Mouse (Mus musculus) right cerebral cortex, postnatal 14 days (tissue): ENCODE data around the gene Ptges2.

Source experiments
- DNase-seq: peaks from one replicate; pipeline ENCODE4 v3.0.0; 2022

The Ptges2 gene

DNA sequence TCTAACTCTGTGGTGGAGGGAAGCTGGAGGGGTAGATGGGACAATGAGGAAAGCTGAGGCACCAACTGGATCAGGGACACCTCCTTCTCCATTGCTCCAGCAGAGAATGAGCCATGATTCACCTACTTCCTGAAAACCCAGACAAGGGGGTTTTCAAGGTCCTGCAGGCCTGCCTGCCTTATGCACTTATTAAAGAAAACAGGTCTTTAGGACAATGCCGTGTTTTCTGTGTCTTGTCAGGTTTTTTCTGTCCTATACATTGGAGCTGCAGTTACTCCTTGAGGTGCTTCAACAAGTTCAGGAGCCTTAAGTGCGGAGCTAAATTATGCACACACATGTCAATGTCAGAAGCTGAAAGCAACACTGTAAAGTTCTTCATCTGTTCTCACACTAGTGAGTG lies 45.9 kb downstream of the Ptges2 start:
- DNase-seq: no peak

DNA sequence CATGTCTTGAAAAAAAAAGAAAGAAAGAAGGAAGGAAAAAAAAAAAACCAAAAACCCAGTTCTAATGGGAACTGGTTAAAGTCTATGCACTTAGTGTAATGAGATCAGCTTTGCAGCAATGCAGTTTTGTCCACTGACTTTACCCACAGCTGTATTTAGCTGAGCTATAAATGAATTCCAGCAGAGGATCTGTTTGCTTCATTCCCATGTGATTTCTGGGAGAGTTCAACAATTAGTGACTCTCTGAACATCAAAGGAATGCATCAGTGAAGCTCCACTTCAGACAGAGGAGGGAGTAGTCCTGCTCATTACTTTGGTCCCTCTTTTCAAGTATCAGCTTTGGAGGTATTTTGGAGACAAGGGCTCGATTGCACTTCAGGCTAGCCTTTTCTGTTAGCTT lies 49.8 kb downstream of the Ptges2 start:
- DNase-seq: no peak

DNA sequence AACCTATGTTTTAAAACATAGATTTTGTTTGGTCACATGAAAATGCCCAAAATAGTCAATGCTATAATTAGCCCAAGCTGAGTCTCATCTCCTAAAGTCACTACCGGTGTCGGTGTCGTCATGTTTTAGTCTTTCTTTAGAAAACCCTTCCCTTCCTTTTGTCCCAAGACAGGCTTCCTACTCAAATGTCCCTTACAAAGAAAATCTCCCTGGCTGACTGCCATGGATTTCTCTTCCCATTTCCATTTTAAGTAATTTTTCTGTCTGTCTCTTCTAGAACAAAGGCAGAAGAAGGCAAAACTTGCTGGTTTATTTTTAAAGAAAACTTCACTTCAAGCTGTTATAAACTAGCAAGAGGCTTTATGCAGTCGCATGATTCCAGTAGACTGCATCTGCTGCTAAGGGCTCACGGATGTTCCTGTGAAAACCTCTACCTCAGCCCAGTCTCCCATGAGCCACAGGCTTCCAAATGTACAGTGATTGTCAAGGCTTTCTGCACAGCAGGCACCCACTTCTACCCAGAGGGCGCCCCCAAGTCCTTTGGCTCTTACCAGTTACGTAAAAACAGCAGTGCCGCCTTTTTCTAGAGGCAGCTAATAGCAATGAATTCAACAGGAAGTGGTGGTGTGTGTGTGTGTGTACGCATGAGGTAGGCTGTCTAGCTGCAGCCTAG lies 51.7 kb downstream of the Ptges2 start:
- no peak for DNase-seq

DNA sequence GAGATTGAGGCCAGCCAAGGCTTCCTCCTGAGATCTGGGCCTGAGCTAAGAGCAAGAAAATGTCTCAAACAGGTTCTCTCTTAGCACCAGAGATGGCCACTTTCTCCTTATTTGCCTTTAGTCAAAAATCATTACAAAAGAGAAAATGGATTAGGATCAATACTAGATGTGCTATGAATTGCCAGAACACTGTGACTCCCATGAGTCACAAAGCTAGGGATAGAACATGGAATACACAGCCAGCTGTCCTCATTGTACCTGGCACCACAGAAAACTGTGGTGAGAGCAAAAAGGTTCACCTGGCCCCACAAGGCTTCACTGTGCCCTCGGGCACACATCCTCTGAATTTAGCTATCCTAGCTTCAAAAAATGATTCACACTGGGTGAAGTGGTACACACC lies 52.8 kb downstream of the Ptges2 start:
- no peak for DNase-seq

DNA sequence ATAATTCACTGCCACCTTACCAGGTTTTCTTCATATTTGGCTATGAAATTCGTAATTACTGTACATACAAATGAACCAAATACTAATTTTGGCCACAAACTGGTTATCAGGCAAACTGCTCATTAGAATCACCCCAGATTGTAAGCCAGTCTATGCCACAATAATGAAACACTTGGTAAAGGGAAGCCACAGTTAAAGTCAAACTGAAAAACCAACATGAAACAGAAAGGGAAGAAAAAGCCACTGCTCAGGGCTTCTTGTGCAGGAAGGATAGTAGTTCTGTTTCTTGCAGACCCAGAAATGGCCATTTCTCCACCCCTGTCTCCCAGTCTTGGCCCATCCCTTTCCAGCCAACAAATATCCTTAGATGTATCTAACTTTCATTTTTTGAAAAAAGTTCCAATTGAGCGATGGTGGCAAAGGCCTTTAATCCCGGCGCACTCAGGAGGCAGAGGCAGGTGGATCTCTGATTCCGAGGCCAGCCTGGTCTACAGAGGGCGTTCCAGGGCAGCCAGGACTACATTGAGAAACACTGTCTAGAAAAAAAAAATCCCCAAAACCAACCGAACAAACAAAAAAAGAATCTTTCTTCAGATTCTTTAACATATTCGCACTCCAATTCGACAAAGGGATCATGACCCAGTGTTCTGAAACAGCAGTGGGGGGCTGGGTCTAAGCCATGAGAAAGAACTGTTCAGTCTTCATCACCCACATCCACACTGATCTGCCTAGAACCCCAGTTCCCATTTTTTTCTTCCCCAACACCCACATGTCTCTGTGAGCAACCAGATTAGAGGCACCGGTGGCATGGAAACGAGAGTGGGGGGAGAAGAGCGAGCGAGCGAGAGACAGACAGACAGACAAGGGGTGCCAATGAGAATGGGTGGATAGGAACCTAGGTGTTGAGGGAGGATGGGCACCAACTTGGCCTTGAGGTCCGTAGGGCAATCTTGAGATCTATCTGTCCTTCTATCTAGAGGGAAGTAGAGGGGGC lies 54.4 kb downstream of the Ptges2 start, which contains the start of gene Naif1:
TSS of gene Naif1 (plus strand) at position 697 of the 994 bp plus-strand sequence.
- no peak for DNase-seq

DNA sequence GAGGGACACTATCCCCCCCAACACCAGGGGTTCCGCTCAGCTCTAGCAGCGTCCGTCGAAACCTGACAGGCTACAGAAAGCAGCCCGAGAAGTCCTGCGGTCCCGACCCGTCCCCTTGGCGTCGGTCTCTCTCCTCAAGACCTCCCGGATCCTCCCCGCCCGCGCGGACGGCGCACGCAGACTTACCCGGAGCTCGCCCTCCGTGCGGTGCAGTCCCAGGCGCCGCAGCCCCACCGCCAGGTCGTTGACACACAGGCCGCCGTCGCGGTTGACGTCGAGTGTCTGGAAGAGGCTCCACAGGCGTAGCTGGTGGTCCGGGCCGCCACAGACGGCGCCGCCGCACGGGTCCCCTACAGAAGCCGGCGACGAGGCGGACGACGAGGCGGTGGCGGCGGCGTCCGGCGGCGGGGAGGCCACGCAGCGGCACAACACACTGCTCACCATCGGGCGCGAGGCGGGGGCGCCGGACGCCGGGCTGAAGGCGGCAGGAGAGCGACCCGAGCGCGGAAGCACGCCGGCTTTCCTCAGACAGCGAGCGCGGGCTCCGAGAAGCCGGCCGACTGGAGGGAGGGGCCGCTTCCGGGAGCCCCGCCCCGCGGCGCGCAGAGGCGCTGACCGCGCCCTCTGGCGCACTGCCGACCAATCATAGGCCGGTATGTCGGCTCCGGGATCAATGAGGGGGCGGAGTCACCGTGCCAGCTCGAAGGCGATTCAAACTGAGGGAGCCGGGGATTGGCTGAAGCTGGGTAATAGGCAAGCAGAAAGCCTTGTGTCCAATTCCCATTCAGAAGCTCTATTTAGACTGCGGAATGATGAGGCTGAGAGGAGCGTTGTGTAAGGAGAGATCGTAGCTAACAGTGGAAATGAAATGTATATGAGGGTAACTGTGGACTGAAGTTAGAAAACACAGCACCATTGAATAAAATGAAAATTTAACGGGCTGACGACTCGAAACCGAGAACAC lies 55.5 kb downstream of the Ptges2 start, which contains the start of gene Slc25a25:
TSS of gene Slc25a25 (minus strand) at position 565 of the 964 bp plus-strand sequence.
- peak; percentile 99 for DNase-seq

DNA sequence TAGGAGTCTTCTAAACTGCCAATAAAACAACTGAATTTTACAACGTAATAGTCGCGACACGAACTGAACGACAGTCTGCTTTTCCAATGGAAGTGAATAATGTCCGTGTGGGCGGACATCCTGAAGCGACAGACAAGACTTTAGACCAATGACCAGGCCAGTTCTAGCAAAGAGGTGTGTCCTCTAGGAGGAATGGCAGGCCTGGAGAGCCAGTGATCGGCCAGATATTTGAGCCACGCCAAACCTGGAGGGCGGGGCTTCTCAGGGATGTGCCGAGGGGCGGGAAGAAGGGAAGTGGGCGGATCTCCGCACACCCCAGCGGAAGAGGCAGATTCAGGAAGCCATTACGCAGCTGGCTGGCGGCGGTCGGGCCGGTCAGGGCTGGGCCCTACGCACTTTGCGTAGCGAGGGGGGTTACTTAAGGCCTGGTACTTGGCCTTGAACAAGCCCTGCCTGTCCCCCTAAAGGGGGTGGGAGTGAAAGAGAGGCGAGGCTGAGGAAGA lies 56.2 kb downstream of the Ptges2 start:
- peak; percentile 95 for DNase-seq

DNA sequence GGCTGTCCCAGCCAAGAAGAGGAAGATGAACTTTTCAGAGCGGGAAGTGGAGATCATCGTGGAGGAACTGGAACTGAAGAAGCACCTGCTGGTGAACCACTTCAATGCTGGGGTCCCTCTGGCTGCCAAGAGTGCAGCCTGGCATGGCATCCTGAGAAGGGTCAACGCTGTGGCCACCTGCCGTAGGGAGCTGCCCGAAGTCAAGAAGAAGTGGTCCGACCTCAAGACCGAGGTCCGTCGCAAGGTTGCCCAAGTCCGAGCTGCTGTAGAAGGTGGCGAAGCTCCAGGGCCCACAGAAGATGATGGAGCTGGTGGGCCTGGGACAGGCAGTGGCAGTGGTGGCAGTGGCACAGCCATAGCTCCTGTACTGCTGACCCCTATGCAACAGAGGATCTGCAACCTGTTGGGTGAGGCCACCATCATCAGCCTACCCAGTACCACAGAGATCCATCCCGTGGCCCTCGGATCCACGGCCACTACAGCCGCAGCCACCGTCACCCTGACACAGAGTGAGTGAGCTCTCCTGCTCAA lies 56.8 kb downstream of the Ptges2 start:
- no peak for DNase-seq

DNA sequence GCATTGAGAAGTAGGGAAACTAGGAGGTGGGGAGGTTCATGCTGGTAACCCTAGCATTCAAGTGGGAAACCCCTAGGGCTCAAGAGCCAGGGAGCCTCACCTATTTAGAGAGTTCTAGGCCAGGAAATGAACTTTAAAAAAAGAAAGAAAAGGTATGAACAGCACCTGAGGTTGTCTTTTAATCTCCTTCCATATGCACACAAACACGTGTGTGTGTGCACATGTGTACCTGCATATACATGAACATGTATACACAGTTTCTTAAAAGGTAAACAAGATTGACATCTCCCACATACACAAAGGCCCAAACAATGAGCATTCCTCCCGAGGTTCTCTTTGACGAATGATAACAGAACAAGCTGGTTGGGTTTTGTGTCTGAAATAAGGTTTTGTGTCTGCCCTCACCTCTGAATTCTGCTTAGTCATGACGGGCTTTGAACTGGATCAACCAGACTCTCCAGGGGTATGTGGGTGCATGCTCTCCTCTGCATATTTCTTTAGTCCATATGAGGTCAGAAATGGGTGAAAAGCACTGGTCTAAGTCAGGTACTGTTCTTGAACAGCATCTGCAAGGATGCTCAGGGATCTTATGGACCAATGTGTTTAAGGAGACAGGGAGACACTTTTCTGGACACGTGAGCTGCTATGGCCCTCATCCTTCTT lies 58.1 kb downstream of the Ptges2 start:
- no peak for DNase-seq

DNA sequence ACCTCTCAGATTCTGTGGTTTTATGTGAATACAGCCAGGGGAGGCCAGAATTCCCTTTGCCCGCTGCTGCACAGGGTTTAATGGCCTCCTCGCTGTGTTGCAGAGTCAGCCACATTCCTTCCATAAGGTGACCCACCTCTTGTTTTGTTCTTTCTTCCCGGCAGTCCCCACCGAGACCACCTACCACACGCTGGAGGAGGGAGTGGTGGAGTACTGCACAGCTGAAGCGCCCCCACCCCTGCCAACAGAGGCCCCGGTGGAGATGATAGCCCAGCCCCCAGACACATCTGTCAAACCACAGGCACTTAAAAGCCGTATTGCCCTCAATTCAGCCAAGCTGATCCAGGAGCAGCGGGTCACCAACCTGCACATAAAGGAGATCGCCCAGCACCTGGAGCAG lies 58.9 kb downstream of the Ptges2 start:
- no peak for DNase-seq

DNA sequence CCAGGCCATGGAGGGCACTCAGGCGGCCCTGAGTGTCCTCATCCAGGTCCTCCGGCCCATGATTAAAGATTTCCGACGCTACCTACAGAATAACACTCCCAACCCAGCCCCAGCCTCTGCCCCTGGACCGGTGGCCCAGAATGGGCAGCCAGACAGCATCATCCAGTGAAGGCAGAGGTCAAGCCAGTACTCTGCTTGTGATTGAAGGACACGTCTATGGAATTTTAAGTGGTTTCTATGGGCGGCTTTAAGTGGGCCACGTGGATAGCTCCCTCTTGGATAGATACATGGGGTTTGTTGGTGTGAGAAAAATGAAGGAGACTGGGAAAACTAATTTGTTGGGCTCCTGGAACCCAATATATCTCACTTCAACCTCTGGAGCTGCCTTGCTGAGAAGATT lies 59.4 kb downstream of the Ptges2 start:
- DNase-seq: no peak
